Mouse (Mus musculus) lung, embryonic 15.5 days (tissue): ENCODE results near the gene Dlgap4. TPM values are rescaled to one million over a fixed set of nuclear protein-coding genes. Genes with fewer than 3 reads are reported as not detected.

Experiments used
- ATAC-seq: fragments of 200-750 bp; cut with Nextera tagmentation; 2 replicates; pipeline ENCODE4 v1.8.0; 2017; ENCODE audit warnings: moderate number of reproducible peaks, borderline replicate concordance; ENCODE audit not compliant: low FRiP score, low TSS enrichment; ENCODE audit errors: extremely low read depth
- H3K27ac ChIP-seq: fragments of 300-500 bp; sonication (generic); 2 replicates; pipeline ENCODE4 v1.5.1; 2015; ENCODE audit warnings: moderate library complexity, mild to moderate bottlenecking, inconsistent platforms
- H3K27me3 ChIP-seq: fragments of 300-500 bp; sonication (generic); 2 replicates; pipeline ENCODE4 v1.6.1; 2015; ENCODE audit warnings: inconsistent platforms
- H3K36me3 ChIP-seq: fragments of 300-500 bp; sonication (generic); 2 replicates; pipeline ENCODE4 v1.6.1; 2015; ENCODE audit warnings: inconsistent platforms
- H3K4me1 ChIP-seq: fragments of 300-500 bp; sonication (generic); 2 replicates; pipeline ENCODE4 v1.6.1; 2015; ENCODE audit warnings: inconsistent platforms
- H3K4me2 ChIP-seq: fragments of 300-500 bp; sonication (generic); 2 replicates; pipeline ENCODE4 v1.6.1; 2015; ENCODE audit warnings: inconsistent platforms, mild to moderate bottlenecking, moderate library complexity
- H3K4me3 ChIP-seq: fragments of 300-500 bp; sonication (generic); 2 replicates; pipeline ENCODE4 v1.5.1; 2015; ENCODE audit warnings: mild to moderate bottlenecking, inconsistent platforms
- H3K9ac ChIP-seq: fragments of 300-500 bp; sonication (generic); 2 replicates; pipeline ENCODE4 v1.6.1; 2015; ENCODE audit warnings: inconsistent platforms
- H3K9me3 ChIP-seq: fragments of 300-500 bp; sonication (generic); 2 replicates; pipeline ENCODE4 v1.6.1; 2016; ENCODE audit warnings: inconsistent platforms
- WGBS: fragments of 180-500 bp; shearing (Covaris S2); methylation state at CpG from one replicate; pipeline ENCODE4 v1.1.7; 2015; 5-methylcytosine and 5-hydroxymethylcytosine counted together
- polyA plus RNA-seq: library from polyadenylated mRNA; unstranded; fragments of >200 nt; fragmentation: Nextera tagmentation; extraction: Ambion mirVana; gene quantifications from 2 replicates; pipeline ENCODE4 v1.2.1, GENCODE M21; 2015

The Dlgap4 gene
- polyA plus RNA-seq, 1 experiment from 2014 or later = 67.9 TPM

DNA sequence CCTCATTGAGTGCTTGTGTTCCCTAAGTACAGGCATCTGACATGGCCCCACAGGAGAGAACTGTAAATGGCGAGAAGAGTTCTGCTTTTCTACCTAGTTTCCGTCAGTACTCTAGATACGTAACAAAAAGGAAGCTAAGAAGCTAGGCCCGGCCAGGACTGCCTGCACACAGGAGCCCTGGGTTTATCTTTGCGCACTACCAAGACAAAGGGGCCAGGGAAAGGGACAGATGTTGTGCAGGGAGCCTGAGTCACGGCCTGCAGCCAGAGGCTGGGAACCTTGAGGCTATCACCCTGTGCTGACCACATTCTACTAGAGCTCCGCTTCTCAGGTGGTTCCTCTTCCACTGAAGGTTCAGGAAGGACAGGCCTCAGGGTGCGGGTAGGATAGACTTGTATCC is 136.2 kb downstream of the Dlgap4 start:
- Histone ChIP-seq H3K9me3 (no peaks in the 10 kb centered on the region), H3K4me2 (no peak overlapping the region), H3K27me3 (no peaks in the 10 kb centered on the region), H3K9ac (no peak overlapping the region), H3K4me1 (no peaks in the 10 kb centered on the region), H3K27ac (no peak overlapping the region), H3K36me3 (peaks cover 67% of the 10 kb centered on the region), H3K4me3 (no peak overlapping the region)
- WGBS = 91% methylated on average over 8 of the region's 8 CpGs
- no peak for ATAC-seq

DNA sequence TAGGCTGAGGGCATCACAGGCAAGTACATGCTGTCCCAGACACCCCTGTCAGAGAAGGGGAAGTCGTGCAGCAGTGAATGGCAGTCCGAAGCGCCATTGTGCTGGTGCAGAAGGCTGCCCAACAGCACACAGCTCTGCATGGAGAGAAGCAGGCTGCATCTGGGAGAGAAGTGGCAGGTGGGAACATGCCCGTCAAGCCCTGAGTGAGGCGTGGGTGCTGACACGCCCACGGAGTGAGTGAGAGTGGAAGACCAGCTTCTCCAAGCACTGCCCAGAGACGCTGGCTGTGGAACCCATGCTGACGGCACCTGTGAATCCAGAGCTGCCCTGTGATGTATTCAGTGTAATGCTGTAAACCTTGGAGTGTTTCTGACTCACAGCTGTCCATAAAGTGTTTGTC is 143.4 kb downstream of the Dlgap4 start:
- Histone ChIP-seq H3K4me1 (peaks cover 4% of the 10 kb centered on the region; the same call in 1 of the 2 replicates), H3K27me3 (no peaks in the 10 kb centered on the region), H3K36me3 (peaks cover 80% of the 10 kb centered on the region), H3K4me3 (no peak overlapping the region), H3K9me3 (no peaks in the 10 kb centered on the region), H3K9ac (no peak overlapping the region), H3K27ac (no peak overlapping the region), H3K4me2 (no peak overlapping the region)
- ATAC-seq = no peak
- WGBS = 91% methylated on average over 9 of the region's 9 CpGs

DNA sequence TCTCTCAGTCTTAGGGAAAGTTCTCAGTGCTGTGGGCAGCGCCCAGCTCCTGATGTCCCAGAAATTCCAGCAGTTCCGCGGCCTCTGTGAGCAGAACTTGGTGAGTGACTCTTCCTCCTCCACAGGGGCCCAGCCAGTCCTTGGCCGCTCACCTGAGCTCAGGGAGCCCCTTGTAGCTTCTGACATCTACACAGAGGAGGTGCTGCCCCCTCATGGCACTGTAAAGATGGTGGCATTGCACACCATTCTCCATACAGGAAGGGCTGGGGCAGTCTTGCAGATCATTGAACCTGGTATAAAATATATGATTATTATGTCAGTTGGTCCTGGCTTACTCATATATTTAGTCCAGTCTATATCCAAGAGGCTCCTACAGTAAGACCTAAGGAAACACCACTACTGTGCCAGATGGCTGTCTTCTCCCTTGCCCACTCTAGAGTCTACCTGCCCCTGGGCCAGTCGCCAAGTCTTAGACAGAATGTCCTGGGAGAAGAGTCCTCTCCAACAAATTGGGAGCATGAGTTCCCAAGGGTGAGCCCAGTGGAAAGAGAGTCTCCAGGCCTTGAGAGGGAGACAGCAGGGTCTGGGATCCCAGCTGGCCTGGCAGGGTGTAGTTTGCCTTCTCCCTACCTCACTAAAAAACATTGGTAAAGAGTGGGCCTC is 147.5 kb downstream of the Dlgap4 start:
- WGBS = 77% methylated on average over 5 of the region's 5 CpGs
- Histone ChIP-seq H3K27me3 (no peaks in the 10 kb centered on the region), H3K9me3 (no peaks in the 10 kb centered on the region), H3K4me2 (no peak overlapping the region), H3K36me3 (peaks cover 56% of the 10 kb centered on the region), H3K27ac (no peak overlapping the region), H3K4me1 (peaks cover 18% of the 10 kb centered on the region), H3K4me3 (no peak overlapping the region), H3K9ac (no peak overlapping the region)
- ATAC-seq = no peak

DNA sequence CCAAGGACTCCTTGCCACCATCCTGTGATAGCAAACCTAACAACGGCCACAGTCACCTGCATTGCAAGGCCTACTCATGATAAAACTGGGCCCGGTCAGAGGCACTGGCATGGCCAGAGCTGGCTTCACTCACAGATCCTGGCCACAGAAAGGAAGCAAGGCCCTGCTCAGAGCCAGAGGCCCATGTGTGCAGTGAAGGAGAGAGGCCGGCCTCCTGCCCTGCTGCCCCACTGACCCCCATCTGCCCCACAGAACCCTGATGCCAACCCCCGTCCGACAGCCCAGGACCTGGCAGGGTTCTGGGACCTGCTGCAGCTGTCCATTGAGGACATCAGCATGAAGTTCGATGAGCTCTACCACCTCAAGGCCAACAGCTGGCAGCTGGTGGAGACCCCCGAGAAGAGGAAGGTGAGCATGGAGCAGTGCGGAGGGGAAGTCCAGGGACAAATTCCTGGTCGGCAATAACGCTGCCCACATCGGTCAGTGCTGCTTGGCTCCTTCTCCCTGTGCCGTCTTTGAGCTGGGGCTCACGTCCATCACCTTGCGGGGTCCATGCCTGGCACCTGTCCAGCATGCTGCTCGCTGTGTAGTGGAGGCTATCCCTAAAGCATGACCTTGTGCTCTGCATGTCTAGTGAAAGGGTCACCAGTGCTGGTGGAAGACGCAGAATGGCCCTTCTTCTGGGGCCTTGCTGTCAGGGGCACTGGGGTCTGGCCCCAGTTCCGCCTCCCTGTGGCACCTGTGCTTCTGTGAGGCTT is 148.2 kb downstream of the Dlgap4 start:
- Histone ChIP-seq H3K36me3 (peaks cover 49% of the 10 kb centered on the region), H3K4me3 (no peak overlapping the region), H3K9me3 (no peaks in the 10 kb centered on the region), H3K27me3 (no peaks in the 10 kb centered on the region), H3K4me2 (no peak overlapping the region), H3K9ac (no peak overlapping the region), H3K4me1 (peaks cover 21% of the 10 kb centered on the region), H3K27ac (peak overlapping the region; percentile 64; the same call in 1 of the 2 replicates)
- no peak for ATAC-seq
- 93% methylated on average over 17 of the region's 17 CpGs for WGBS

DNA sequence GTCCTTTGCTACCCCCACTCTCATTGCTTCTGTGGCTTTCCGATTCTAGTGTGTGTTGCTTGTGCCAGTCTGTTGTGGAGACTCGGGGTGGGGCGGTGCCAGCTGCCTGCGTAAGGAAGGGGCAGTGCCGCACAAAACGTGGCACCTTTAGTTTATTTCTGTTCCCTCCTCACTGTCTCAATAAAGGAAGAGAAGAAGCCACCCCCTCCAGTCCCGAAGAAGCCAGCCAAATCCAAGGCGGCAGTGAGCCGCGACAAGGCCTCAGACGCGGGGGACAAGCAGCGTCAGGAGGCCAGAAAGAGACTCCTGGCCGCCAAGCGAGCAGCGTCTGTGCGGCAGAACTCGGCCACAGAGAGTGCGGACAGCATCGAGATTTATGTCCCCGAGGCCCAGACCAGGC is 149.0 kb downstream of the Dlgap4 start:
- Histone ChIP-seq H3K27me3 (no peaks in the 10 kb centered on the region), H3K4me3 (no peak overlapping the region), H3K4me1 (peaks cover 21% of the 10 kb centered on the region), H3K4me2 (no peak overlapping the region), H3K9me3 (no peaks in the 10 kb centered on the region), H3K9ac (no peak overlapping the region), H3K27ac (peak overlapping the region; percentile 64), H3K36me3 (peaks cover 41% of the 10 kb centered on the region)
- ATAC-seq = no peak
- 69% methylated on average over 21 of the region's 21 CpGs for WGBS

DNA sequence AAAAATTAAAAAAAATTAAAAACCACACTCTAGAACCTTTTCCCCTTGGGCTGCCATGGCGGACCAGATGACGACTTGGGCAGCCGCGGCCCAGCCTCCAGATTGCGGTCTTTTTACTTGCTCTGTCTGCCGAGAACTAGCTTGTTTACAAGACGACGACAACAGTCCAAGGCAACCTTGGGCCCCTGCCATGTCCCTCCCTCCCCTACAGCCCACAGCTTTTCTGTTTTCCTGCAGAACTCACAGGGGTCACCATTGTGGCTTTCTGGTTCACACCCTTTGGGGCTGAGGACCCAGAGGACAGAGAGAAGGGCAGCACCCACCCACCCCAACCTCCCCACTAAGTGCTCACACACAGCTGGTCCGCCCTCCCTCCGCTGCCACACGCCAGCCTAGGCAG is 149.6 kb downstream of the Dlgap4 start:
- Histone ChIP-seq H3K4me3 (no peak overlapping the region), H3K27ac (peak overlapping the region; percentile 64), H3K4me2 (no peak overlapping the region), H3K36me3 (peaks cover 35% of the 10 kb centered on the region), H3K27me3 (no peaks in the 10 kb centered on the region), H3K9ac (no peak overlapping the region), H3K9me3 (no peaks in the 10 kb centered on the region), H3K4me1 (peaks cover 21% of the 10 kb centered on the region)
- WGBS = 66% methylated on average over 11 of the region's 11 CpGs
- ATAC-seq = peak; percentile 53; the same call in 1 of the 2 replicates

DNA sequence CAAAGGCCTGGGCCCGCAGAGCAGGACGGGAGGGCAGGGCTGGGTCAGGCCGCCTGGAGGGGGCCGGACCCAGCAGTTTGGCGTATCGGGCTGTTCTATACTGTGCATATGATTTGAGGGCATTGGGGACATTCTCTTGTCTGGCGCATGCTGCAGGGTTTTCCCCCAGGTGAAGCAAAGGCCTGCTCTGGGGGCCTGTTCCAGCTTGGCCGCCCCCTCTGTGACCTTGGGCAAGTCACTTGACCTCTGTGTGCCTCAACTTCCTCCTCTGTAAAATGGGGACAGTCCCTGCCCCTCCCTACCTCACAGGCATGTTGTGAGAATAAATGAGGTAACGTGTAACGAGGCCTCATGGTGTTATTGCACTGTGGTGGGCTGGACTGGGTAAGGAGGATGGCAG is 150.5 kb downstream of the Dlgap4 start:
- Histone ChIP-seq H3K9ac (no peak overlapping the region), H3K4me1 (peaks cover 21% of the 10 kb centered on the region), H3K27me3 (no peaks in the 10 kb centered on the region), H3K27ac (no peak overlapping the region), H3K36me3 (peaks cover 26% of the 10 kb centered on the region), H3K9me3 (no peaks in the 10 kb centered on the region), H3K4me2 (no peak overlapping the region), H3K4me3 (no peak overlapping the region)
- WGBS = 92% methylated on average over 10 of the region's 10 CpGs
- ATAC-seq = no peak

DNA sequence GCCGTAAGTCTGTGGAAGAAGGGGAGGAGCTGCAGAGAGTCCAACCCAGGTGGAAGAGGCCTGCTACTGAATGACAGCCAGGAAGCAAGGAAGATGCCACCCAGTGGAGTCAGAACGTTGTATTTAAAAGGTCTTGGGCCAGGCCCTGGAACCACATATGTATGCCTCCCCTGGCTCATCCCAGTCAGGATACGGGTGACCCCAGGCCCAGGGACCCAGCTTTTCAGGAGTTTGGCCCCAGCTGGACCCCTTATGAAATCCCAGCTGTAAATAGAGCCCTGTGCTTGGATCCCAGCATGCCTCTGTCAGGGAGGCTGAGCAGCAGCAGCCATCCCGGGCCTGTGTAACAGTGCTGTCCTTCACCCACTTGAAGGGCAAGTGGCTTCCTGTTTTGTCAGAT is 151.2 kb downstream of the Dlgap4 start:
- Histone ChIP-seq H3K27ac (no peak overlapping the region), H3K4me1 (peaks cover 21% of the 10 kb centered on the region), H3K27me3 (no peaks in the 10 kb centered on the region), H3K4me3 (no peak overlapping the region), H3K36me3 (peaks cover 25% of the 10 kb centered on the region), H3K9ac (no peak overlapping the region), H3K9me3 (no peaks in the 10 kb centered on the region), H3K4me2 (no peak overlapping the region)
- ATAC-seq = no peak
- WGBS = 70% methylated on average over 4 of the region's 4 CpGs

DNA sequence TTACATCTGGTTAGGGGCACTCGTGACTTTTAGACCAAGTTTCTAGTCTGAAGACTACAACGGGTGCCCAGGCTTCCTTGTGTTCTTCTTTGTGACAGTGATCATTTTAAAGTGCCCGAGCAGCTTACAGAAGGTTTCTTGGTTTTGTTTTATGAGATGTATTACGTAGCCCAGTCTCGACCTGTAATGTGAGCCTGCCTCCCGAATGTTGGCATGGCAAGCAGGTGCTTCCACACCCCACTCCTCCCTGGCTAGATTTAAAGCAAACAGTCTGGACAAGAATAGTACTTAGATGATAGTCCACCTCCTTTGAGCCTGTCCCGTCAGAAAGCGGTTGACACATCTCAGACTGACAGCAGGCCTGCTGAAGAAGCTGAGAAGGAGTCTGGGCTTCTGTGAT is 152.1 kb downstream of the Dlgap4 start:
- ATAC-seq = no peak
- WGBS = 56% methylated on average over 8 of the region's 8 CpGs
- no peaks in the 10 kb centered on the region for H3K9me3 ChIP-seq
- H3K4me1 ChIP-seq = peaks cover 21% of the 10 kb centered on the region
- no peak overlapping the region for H3K4me2 ChIP-seq
- H3K27me3 ChIP-seq = no peaks in the 10 kb centered on the region
- H3K36me3 ChIP-seq = peaks cover 20% of the 10 kb centered on the region
- H3K27ac ChIP-seq = no peak overlapping the region
- no peak overlapping the region for H3K4me3 ChIP-seq
- no peak overlapping the region for H3K9ac ChIP-seq

DNA sequence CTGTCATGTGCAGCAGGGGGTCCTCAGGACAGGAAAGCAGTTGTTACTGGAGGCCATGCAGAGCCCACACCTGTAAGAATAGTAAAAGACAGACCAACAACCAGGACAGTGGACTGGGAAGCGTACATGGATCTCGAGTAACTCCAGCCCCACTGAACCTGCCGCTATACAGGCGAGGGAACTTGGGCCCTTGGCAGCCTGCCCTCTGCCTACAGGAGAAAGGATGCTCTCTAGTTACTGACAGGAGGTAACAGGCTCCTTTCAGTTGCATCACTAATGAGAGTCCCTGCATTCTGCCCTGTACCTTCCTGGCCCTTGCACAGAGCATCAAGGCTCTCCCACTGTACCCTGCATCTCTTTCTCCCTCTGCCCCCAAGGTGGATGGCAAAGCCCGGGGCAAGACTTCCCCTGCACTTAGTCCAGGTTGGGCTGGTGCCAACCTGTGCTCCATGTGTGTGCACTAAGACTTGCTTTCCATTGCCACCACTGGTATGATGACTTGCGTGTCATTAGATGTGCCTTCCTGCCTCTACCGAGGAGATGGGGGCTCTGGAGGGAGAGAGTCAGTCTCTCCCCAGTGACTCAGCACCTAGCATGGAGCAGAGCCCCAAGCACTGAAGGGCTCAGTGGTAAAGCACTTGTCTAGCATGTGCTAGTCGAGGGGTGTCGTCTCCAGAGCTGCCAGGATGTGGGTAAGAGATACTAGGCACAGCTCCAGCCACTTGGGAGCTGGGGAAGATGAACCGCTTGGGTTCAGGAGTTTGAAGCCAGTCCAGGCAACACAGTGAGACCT is 152.9 kb downstream of the Dlgap4 start:
- Histone ChIP-seq H3K4me2 (no peak overlapping the region), H3K27me3 (no peaks in the 10 kb centered on the region), H3K9ac (no peak overlapping the region), H3K36me3 (peaks cover 12% of the 10 kb centered on the region), H3K27ac (no peak overlapping the region), H3K9me3 (no peaks in the 10 kb centered on the region), H3K4me1 (peaks cover 20% of the 10 kb centered on the region), H3K4me3 (no peak overlapping the region)
- no peak for ATAC-seq
- WGBS = 60% methylated on average over 10 of the region's 10 CpGs

DNA sequence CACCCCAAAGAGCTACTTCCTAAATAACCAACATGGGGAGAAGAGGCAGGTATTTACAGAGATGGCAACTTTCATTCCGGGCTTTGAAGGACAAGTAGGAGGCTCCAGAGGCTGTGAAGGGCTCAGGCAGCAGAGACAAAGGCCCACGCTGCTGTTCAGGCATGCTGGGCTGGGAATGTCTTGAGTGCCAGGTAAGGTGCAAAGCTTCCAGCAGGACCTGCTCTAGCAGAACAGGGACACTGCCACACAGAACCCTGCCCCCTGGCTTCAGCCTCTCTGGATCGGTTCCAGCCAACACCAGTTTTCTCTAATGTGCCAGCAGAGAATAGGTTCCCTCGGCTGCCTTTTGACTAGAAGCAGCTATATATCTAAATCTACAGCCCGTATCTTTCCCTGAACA is 153.6 kb downstream of the Dlgap4 start:
- H3K27me3 ChIP-seq = no peaks in the 10 kb centered on the region
- no peak for ATAC-seq
- H3K9ac ChIP-seq = no peak overlapping the region
- 54% methylated on average over 5 of the region's 5 CpGs for WGBS
- H3K36me3 ChIP-seq = peaks cover 6% of the 10 kb centered on the region; the same call in 1 of the 2 replicates
- H3K27ac ChIP-seq = no peak overlapping the region
- H3K4me1 ChIP-seq = peaks cover 15% of the 10 kb centered on the region
- no peaks in the 10 kb centered on the region for H3K9me3 ChIP-seq
- H3K4me3 ChIP-seq = no peak overlapping the region
- no peak overlapping the region for H3K4me2 ChIP-seq

DNA sequence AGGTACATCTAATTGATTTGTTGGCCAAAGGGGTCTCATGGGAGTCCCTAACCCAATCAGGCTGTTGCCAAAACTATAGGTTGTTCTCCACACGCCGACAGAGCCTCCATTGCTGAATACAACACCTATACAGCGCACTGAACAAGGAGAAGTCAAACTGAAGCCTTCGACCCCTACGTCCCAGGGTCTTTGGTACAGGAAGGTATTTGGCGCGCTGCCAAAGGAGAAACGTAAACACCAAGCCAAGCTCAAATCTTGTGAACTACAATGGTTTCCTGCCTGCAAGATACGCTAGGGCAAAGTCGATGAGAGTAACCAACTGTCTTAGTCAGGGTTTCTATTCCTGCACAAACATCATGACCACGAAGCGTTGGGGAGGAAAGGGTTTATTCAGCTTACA is 155.8 kb downstream of the Dlgap4 start:
- no peak for ATAC-seq
- Histone ChIP-seq H3K4me2 (no peak overlapping the region), H3K4me3 (no peak overlapping the region), H3K9ac (no peak overlapping the region), H3K27me3 (no peaks in the 10 kb centered on the region), H3K9me3 (no peaks in the 10 kb centered on the region), H3K4me1 (peaks cover 14% of the 10 kb centered on the region), H3K27ac (no peak overlapping the region), H3K36me3 (no peaks in the 10 kb centered on the region)
- WGBS = 43% methylated on average over 12 of the region's 12 CpGs
